Mouse (Mus musculus): Measurements from ENCODE around the gene Mief2.

- no peak for TF ChIP-seq POLR2A (IDR thresholded peaks at IDR 0.05; ENCODE audit: low read depth, low read length)
- TF ChIP-seq CTCF (IDR thresholded peaks at IDR 0.05; ENCODE audit: borderline replicate concordance, insufficient read depth, low read length) = no peak
Observed at GRCm38 (mm10) chr11:60701611-60702010, 26.6 kb upstream of the Mief2 start.
